Mouse (Mus musculus): ENCODE results near the gene Mtmr4. TPM values are rescaled to one million over a fixed set of nuclear protein-coding genes. Genes with fewer than 3 reads are reported as not detected.

The Mtmr4 gene
- polyA plus RNA-seq, 1 experiment from 2014 or later = 72.2 TPM

- Histone ChIP-seq H3K36me3 (ENCODE audit: control insufficient read depth, insufficient read depth, low read length) (no peaks in the 10 kb centered on the region; the same call in 1 of the 2 replicates), H3K4me3 (ENCODE audit: low read depth, low read length) (no peak overlapping the region; the same call in 1 of the 2 replicates), H3K9me3 (ENCODE audit: control insufficient read depth, low read length) (no peaks in the 10 kb centered on the region), H3K4me2 (ENCODE audit: low read depth, low read length, severe bottlenecking) (no peak overlapping the region), H3K27me3 (ENCODE audit: control insufficient read depth, insufficient read depth, low read length) (no peaks in the 10 kb centered on the region), H3K9ac (ENCODE audit: low read length) (no peak overlapping the region), H3K4me1 (replicated peaks; ENCODE audit: control insufficient read depth, insufficient read depth, low read length) (peaks cover 17% of the 10 kb centered on the region; the same call in 1 of the 2 replicates), H3K27ac (ENCODE audit: low read depth, low read length) (no peak overlapping the region)
- WGBS = 94% methylated on average over 8 of the region's 8 CpGs
- ATAC-seq (replicated peaks; ENCODE audit: low FRiP score) = no peak
- no peak for DNase-seq (ENCODE audit: low spot score)
These were observed 2.4 kb upstream of the Mtmr4 start for GRCm38 (mm10) chr11:87589605-87590004.

GRCm38 (mm10) chr11:87590841-87591525 is 979 bp upstream of the Mtmr4 start:
- peak; percentile 68 for DNase-seq (ENCODE audit: low spot score)
- peak overlapping the region; percentile 81 for H3K4me3 ChIP-seq (ENCODE audit: low read depth, low read length)
- peak overlapping the region; percentile 80 for H3K4me2 ChIP-seq (ENCODE audit: low read depth, low read length, severe bottlenecking)
- H3K27me3 ChIP-seq (ENCODE audit: control insufficient read depth, insufficient read depth, low read length) = no peaks in the 10 kb centered on the region
- 2% methylated on average over 25 of the region's 25 CpGs for WGBS
- H3K4me1 ChIP-seq (replicated peaks; ENCODE audit: control insufficient read depth, insufficient read depth, low read length) = peaks cover 17% of the 10 kb centered on the region; the same call in 1 of the 2 replicates
- peak overlapping the region; percentile 84 for H3K9ac ChIP-seq (ENCODE audit: low read length)
- no peaks in the 10 kb centered on the region; the same call in 1 of the 2 replicates for H3K36me3 ChIP-seq (ENCODE audit: control insufficient read depth, insufficient read depth, low read length)
- no peak for ATAC-seq (replicated peaks; ENCODE audit: low FRiP score)
- peak overlapping the region; percentile 80; the same call in 1 of the 2 replicates for H3K27ac ChIP-seq (ENCODE audit: low read depth, low read length)
- no peaks in the 10 kb centered on the region for H3K9me3 ChIP-seq (ENCODE audit: control insufficient read depth, low read length)

DNA sequence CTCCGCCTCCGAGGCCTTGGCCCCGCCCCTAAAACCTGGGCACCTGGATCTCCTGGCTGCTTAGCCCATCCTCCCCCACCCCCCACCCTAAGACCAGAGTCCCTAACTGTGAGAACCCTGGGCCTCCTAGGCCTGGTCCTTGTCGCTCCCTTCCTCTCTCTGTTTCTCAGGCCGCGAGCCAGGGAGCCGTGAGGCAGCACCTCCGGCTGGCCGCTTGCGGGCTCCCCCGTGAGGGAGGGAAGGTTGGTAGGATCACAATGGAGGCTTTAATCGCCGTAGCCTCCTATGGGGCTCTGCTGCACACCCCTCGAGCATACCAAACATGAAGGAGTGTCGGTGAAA is 363 bp downstream of the Mtmr4 start:
- Histone ChIP-seq H3K27me3 (ENCODE audit: control insufficient read depth, insufficient read depth, low read length) (no peaks in the 10 kb centered on the region), H3K9ac (ENCODE audit: low read length) (peak overlapping the region; percentile 85), H3K4me2 (ENCODE audit: low read depth, low read length, severe bottlenecking) (peak overlapping the region; percentile 85), H3K27ac (ENCODE audit: low read depth, low read length) (peak overlapping the region; percentile 73), H3K36me3 (ENCODE audit: control insufficient read depth, insufficient read depth, low read length) (no peaks in the 10 kb centered on the region; the same call in 1 of the 2 replicates), H3K9me3 (ENCODE audit: control insufficient read depth, low read length) (no peaks in the 10 kb centered on the region), H3K4me1 (replicated peaks; ENCODE audit: control insufficient read depth, insufficient read depth, low read length) (peaks cover 25% of the 10 kb centered on the region; the same call in 1 of the 2 replicates), H3K4me3 (ENCODE audit: low read depth, low read length) (peak overlapping the region; percentile 81)
- no peak for DNase-seq (ENCODE audit: low spot score)
- 0% methylated on average over 12 of the region's 15 CpGs for WGBS
- no peak; the same call in 1 of the 2 replicates for ATAC-seq (replicated peaks; ENCODE audit: low FRiP score)

DNA sequence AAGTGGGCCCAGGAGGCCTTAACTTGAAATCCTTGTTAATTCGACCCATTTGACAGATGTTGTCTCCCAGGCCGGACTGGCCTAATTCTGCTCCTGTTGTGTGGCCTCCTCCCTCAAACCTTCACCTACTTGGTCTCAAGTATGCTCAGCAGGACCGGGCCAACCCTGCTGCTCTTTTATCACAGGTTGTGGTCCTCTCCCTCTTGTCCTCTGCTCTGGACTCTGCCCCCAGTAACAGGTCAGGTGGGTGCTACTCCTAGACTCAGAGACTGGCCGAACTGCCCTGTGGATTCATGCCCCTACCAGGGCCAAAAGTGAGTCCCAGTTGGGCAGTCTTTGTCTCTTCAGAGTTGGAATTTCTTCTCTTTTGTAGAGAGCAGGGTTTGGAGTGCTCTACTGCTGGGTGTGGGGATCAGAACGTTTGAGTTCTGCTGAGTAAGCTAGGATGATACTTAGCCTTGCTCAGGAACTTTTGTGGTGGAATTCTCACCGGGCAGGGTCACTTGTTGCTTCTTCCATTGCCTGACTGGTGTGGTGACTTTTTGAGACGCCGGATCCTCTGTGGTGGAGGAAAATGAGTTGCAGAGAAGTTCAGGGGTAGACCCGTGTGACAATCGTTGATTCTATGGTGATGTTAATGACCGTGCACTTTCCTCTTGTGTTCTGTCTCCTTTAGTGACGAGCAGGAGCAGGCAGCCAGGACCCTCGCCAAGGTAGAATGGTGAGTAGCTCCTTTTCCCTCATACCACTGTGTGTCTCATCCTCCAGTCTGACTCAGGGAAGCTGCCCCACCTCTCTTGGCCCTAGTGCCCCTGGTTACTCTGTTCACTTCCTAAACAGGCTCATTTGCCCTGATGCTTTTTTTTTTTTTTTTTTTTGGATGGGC is 994 bp downstream of the Mtmr4 start:
- Histone ChIP-seq H3K9me3 (ENCODE audit: control insufficient read depth, low read length) (no peaks in the 10 kb centered on the region), H3K4me2 (ENCODE audit: low read depth, low read length, severe bottlenecking) (peak overlapping the region; percentile 85), H3K27ac (ENCODE audit: low read depth, low read length) (peak overlapping the region; percentile 73), H3K27me3 (ENCODE audit: control insufficient read depth, insufficient read depth, low read length) (no peaks in the 10 kb centered on the region), H3K9ac (ENCODE audit: low read length) (peak overlapping the region; percentile 85), H3K4me3 (ENCODE audit: low read depth, low read length) (peak overlapping the region; percentile 81), H3K36me3 (ENCODE audit: control insufficient read depth, insufficient read depth, low read length) (no peaks in the 10 kb centered on the region; the same call in 1 of the 2 replicates), H3K4me1 (replicated peaks; ENCODE audit: control insufficient read depth, insufficient read depth, low read length) (peaks cover 25% of the 10 kb centered on the region; the same call in 1 of the 2 replicates)
- no peak for ATAC-seq (replicated peaks; ENCODE audit: low FRiP score)
- WGBS = 46% methylated on average over 13 of the region's 13 CpGs
- DNase-seq (ENCODE audit: low spot score) = no peak

GRCm38 (mm10) chr11:87595327-87595841 is 3.4 kb downstream of the Mtmr4 start:
- Histone ChIP-seq H3K36me3 (ENCODE audit: control insufficient read depth, insufficient read depth, low read length) (peaks cover 5% of the 10 kb centered on the region), H3K4me2 (ENCODE audit: low read depth, low read length, severe bottlenecking) (peak overlapping the region; percentile 92), H3K4me3 (ENCODE audit: low read depth, low read length) (peak overlapping the region; percentile 72), H3K9me3 (ENCODE audit: control insufficient read depth, low read length) (no peaks in the 10 kb centered on the region), H3K27me3 (ENCODE audit: control insufficient read depth, insufficient read depth, low read length) (no peaks in the 10 kb centered on the region), H3K4me1 (replicated peaks; ENCODE audit: control insufficient read depth, insufficient read depth, low read length) (peaks cover 21% of the 10 kb centered on the region; the same call in 1 of the 2 replicates), H3K27ac (ENCODE audit: low read depth, low read length) (peak overlapping the region; percentile 71), H3K9ac (ENCODE audit: low read length) (peak overlapping the region; percentile 94)
- 2% methylated on average over 29 of the region's 37 CpGs for WGBS
- ATAC-seq (replicated peaks; ENCODE audit: low FRiP score) (peak; percentile 59), DNase-seq (ENCODE audit: low spot score) (peak; percentile 94)

DNA sequence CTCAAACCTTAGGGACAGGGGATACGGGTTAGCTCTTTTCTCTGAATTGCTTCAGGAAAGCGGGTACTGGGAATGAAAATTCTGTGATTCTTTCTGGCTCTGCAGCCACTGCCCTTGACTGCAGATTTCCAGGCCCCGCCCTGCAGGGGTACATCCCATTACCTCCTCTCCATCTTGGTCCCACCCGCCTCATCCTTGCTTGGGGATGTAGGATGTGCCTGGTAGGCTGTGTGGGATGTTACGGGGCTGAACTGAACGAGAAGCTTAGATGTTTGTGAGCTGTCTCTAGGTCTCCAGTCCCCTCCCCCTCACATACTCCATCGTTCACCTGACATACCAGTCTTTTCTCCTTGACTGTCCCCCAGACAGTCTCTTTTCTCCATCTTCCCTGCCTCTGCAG is 4.0 kb downstream of the Mtmr4 start:
- Histone ChIP-seq H3K9me3 (ENCODE audit: control insufficient read depth, low read length) (no peaks in the 10 kb centered on the region), H3K4me3 (ENCODE audit: low read depth, low read length) (peak overlapping the region; percentile 72), H3K27me3 (ENCODE audit: control insufficient read depth, insufficient read depth, low read length) (no peaks in the 10 kb centered on the region), H3K4me1 (replicated peaks; ENCODE audit: control insufficient read depth, insufficient read depth, low read length) (peaks cover 18% of the 10 kb centered on the region; the same call in 1 of the 2 replicates), H3K9ac (ENCODE audit: low read length) (peak overlapping the region; percentile 94), H3K4me2 (ENCODE audit: low read depth, low read length, severe bottlenecking) (peak overlapping the region; percentile 92), H3K36me3 (ENCODE audit: control insufficient read depth, insufficient read depth, low read length) (peaks cover 10% of the 10 kb centered on the region), H3K27ac (ENCODE audit: low read depth, low read length) (peak overlapping the region; percentile 71)
- DNase-seq (ENCODE audit: low spot score) = no peak
- WGBS = 9% methylated on average over 7 of the region's 7 CpGs
- ATAC-seq (replicated peaks; ENCODE audit: low FRiP score) = no peak

GRCm38 (mm10) chr11:87596492-87596891 is 4.5 kb downstream of the Mtmr4 start:
- Histone ChIP-seq H3K4me3 (ENCODE audit: low read depth, low read length) (peak overlapping the region; percentile 72), H3K9ac (ENCODE audit: low read length) (peak overlapping the region; percentile 94), H3K36me3 (ENCODE audit: control insufficient read depth, insufficient read depth, low read length) (peaks cover 11% of the 10 kb centered on the region), H3K4me2 (ENCODE audit: low read depth, low read length, severe bottlenecking) (peak overlapping the region; percentile 92), H3K27me3 (ENCODE audit: control insufficient read depth, insufficient read depth, low read length) (no peaks in the 10 kb centered on the region), H3K9me3 (ENCODE audit: control insufficient read depth, low read length) (no peaks in the 10 kb centered on the region), H3K27ac (ENCODE audit: low read depth, low read length) (0 out of 2 replicates have a peak overlapping the region, but pooled peaks have one; percentile 20), H3K4me1 (replicated peaks; ENCODE audit: control insufficient read depth, insufficient read depth, low read length) (peaks cover 18% of the 10 kb centered on the region; the same call in 1 of the 2 replicates)
- DNase-seq (ENCODE audit: low spot score) = no peak
- ATAC-seq (replicated peaks; ENCODE audit: low FRiP score) = no peak
- WGBS = 27% methylated on average over 2 of the region's 2 CpGs

DNA sequence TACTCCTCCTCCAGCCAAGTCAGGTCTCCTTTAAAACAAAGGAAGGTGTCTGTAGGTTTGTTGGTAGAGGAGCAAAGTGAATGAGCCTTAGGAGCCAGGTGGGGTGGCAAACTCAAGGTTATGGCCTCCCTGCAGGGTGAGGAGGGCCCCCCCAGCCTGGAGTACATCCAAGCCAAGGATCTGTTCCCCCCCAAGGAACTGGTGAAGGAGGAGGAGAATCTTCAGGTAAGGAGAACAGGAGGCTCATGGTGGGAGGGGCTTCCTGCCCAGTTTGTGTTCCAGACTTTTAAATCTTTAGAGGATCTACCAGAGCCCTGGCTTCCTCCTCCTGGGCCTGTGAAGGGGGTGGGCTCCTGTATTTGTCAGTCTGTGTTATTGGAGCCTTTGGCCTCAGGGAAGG is 5.1 kb downstream of the Mtmr4 start:
- no peaks in the 10 kb centered on the region for H3K9me3 ChIP-seq (ENCODE audit: control insufficient read depth, low read length)
- ATAC-seq (replicated peaks; ENCODE audit: low FRiP score) (no peak), DNase-seq (ENCODE audit: low spot score) (no peak)
- peak overlapping the region; percentile 72; the same call in 1 of the 2 replicates for H3K4me3 ChIP-seq (ENCODE audit: low read depth, low read length)
- peak overlapping the region; percentile 94; the same call in 1 of the 2 replicates for H3K9ac ChIP-seq (ENCODE audit: low read length)
- H3K27ac ChIP-seq (ENCODE audit: low read depth, low read length) = no peak overlapping the region
- peaks cover 18% of the 10 kb centered on the region; the same call in 1 of the 2 replicates for H3K4me1 ChIP-seq (replicated peaks; ENCODE audit: control insufficient read depth, insufficient read depth, low read length)
- peak overlapping the region; percentile 92; the same call in 1 of the 2 replicates for H3K4me2 ChIP-seq (ENCODE audit: low read depth, low read length, severe bottlenecking)
- peaks cover 11% of the 10 kb centered on the region for H3K36me3 ChIP-seq (ENCODE audit: control insufficient read depth, insufficient read depth, low read length)
- no peaks in the 10 kb centered on the region for H3K27me3 ChIP-seq (ENCODE audit: control insufficient read depth, insufficient read depth, low read length)

Data from forebrain, embryonic 11.5 days (tissue).